Mouse (Mus musculus): ENCODE measurements at regions not wholly inside any gene's neighbourhood (a gene's known extent, or its start where the extent isn't known, plus 50 kb on each side); places are given as distances from the start of the nearest gene placed in this dataset.

- TF ChIP-seq CTCF (IDR thresholded peaks at IDR 0.05; ENCODE audit: borderline replicate concordance, extremely low read depth, insufficient read depth, insufficient read length) (no peak), POLR2A (IDR thresholded peaks at IDR 0.05; ENCODE audit: borderline replicate concordance, extremely low read depth, insufficient read depth, insufficient read length, poor library complexity, severe bottlenecking) (no peak)
Measured at GRCm38 (mm10) chr12:52409221-52409620, 94.6 kb upstream of the Arhgap5 start.

All from brain, embryonic 14.5 days (tissue).